ENCODE assay signal across 11 mouse cellular contexts in the genomic region with DNA sequence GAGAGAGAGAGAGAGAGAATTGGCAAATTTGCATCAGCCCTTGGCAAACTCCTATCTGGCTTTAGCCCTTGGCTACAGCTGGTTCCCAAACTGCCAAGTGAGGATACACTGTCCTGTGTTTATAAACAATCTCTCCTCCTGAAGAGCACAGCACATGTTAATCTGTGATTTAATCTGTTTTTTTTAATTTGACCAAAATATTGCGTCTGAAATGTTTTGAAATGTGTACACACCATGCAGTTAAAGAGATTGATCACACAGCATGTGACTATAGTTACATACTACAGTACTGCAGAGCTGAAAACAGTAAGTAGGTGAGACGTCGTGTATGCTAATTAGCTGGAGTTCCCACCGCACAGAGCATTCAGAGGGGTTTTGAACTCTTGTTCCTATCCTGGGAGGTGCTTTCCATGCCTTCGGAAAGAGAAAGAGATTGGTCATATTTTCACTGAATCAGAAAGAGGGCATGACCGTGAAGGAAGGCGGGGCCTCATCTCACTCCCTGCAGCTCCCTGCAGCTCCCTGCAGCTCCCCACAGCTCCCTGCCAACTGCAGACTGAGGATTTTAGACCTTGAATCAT. TPM values are rescaled to one million over a fixed set of nuclear protein-coding genes. Genes with fewer than 3 reads are reported as not detected.
A peak's percentile ranks its signal among the peaks of the same experiment; 100 is the strongest.
DNase-seq lines count a peak whose midpoint lies in the region; ATAC-seq lines count a peak whose summit lies in the region.
"Had no signal": no experiment of that assay in that cellular context is flagged by ENCODE, and none has a peak within 500 bp of the region (broad histone marks: within the 10 kb centered on the region; RNA-seq: fewer than 3 reads in every experiment).

No protein-coding gene starts in this region.

- H3K36me3 ChIP-seq in heart, embryonic 12.5 days, result no peaks in the 10 kb centered on the region
- no peaks in the 10 kb centered on the region for H3K36me3 ChIP-seq in embryonic facial prominence, embryonic 12.5 days
- H3K36me3 ChIP-seq: liver, embryonic 15.5 days had no signal

- no peaks in the 10 kb centered on the region for H3K9me3 ChIP-seq in heart, embryonic 12.5 days (replicated peaks)
- H3K9me3 ChIP-seq in embryonic facial prominence, embryonic 12.5 days, result no peaks in the 10 kb centered on the region
- H3K9me3 ChIP-seq: liver, embryonic 15.5 days had no signal

- H3K4me2 ChIP-seq in heart, embryonic 12.5 days, result peak overlapping the region; percentile 24
- 0 out of 2 replicates have a peak overlapping the region, but pooled peaks have one; percentile 22 for H3K4me2 ChIP-seq in embryonic facial prominence, embryonic 12.5 days (replicated peaks)
- H3K4me2 ChIP-seq: liver, embryonic 15.5 days had no signal

- H3K9ac ChIP-seq in heart, embryonic 12.5 days, result no peak overlapping the region
- no peak overlapping the region for H3K9ac ChIP-seq in embryonic facial prominence, embryonic 12.5 days
- H3K9ac ChIP-seq: liver, embryonic 15.5 days had no signal

- no peak overlapping the region for H3K27ac ChIP-seq in heart, embryonic 12.5 days (ENCODE audit: poor library complexity, severe bottlenecking)
- H3K27ac ChIP-seq in embryonic facial prominence, embryonic 12.5 days, result no peak overlapping the region
- H3K27ac ChIP-seq: liver, embryonic 15.5 days had no signal

- no peak for DNase-seq in heart, adult 8-10 months (ENCODE audit: low spot score)
- peak; percentile 16 for DNase-seq in ovary, adult 18-20 months (ENCODE audit: low spot score)
- DNase-seq in ovary, postnatal 14 days (ENCODE audit: low spot score), result no peak
- DNase-seq in skeletal muscle tissue, adult 2 months (ENCODE audit: low read depth, low spot score), result peak; percentile 58
- DNase-seq in left cerebral cortex, adult 18-20 months (ENCODE audit: low spot score in 2 of 2), result no peak
- DNase-seq: kidney, postnatal 36 days had no signal

- H3K4me3 ChIP-seq in heart, embryonic 12.5 days, result no peak overlapping the region
- H3K4me3 ChIP-seq in embryonic facial prominence, embryonic 12.5 days, result no peak overlapping the region
- H3K4me3 ChIP-seq: erythroblast, embryonic 14.5 days; liver, embryonic 15.5 days had no signal

- H3K4me1 ChIP-seq in heart, embryonic 12.5 days (replicated peaks), result peaks cover 15% of the 10 kb centered on the region
- peaks cover 20% of the 10 kb centered on the region for H3K4me1 ChIP-seq in embryonic facial prominence, embryonic 12.5 days
- H3K4me1 ChIP-seq: liver, embryonic 15.5 days had no signal

- no peak for ATAC-seq in heart, embryonic 12.5 days (ENCODE audit: insufficient number of reproducible peaks, low FRiP score)
- ATAC-seq in embryonic facial prominence, embryonic 12.5 days (ENCODE audit: insufficient number of reproducible peaks, insufficient read depth, low FRiP score, low TSS enrichment), result no peak
- no peak for ATAC-seq in megakaryocyte, adult 5-6 weeks (ENCODE audit: poor library complexity, severe bottlenecking)

- WGBS in heart, embryonic 12.5 days, result 24% methylated on average over 7 of the region's 7 CpGs
- WGBS in embryonic facial prominence, embryonic 12.5 days, result 21% methylated on average over 7 of the region's 7 CpGs

- H3K27me3 ChIP-seq in heart, embryonic 12.5 days (replicated peaks), result no peaks in the 10 kb centered on the region
- H3K27me3 ChIP-seq in embryonic facial prominence, embryonic 12.5 days, result no peaks in the 10 kb centered on the region
- H3K27me3 ChIP-seq: liver, embryonic 15.5 days had no signal

RNA-seq across cellular contexts. Expression of a gene that starts 24.2 kb away (rescaled TPM):
- 0.09 TPM in 1 of 2 replicates, not detected in the other for polyA plus RNA-seq in heart, embryonic 12.5 days (2016; fragmentation: Nextera tagmentation; extraction: Ambion mirVana)
- total RNA-seq in heart, adult 8-10 months (2022), result 1 to 10 TPM in 3 of 4 experiments, under 1 TPM in 1; 0.88 to 1.9 (median 1.3) TPM
- 0.04 and 0.05 TPM in 2 replicates for polyA plus RNA-seq in embryonic facial prominence, embryonic 12.5 days (2016; fragmentation: Nextera tagmentation; extraction: Ambion mirVana)
- total RNA-seq in left cerebral cortex, adult 18-20 months (2021), result under 1 TPM; 0.26 TPM
- total RNA-seq in megakaryocyte, adult 5-6 weeks (2015), result 13.0 and 14.1 TPM in 2 replicates
- total RNA-seq in megakaryocyte, adult 5-6 weeks (2017), result 12.4 and 13.4 TPM in 2 replicates
- polyA plus RNA-seq: erythroblast, embryonic 14.5 days had no signal

Comparison
In these comparisons a context has a peak if more than half of its experiments do, and no peak if none do; other contexts are left out.
1. DNase-seq: peak in ovary, adult 18-20 months (single experiment) and skeletal muscle tissue, adult 2 months (single experiment); none in heart, adult 8-10 months (single experiment), ovary, postnatal 14 days (single experiment) and left cerebral cortex, adult 18-20 months (0 of 2).
2. RNA of a gene that starts 24.2 kb away (total RNA-seq): 12.4 to 14.1 TPM in megakaryocyte, adult 5-6 weeks; 0.88 to 1.9 TPM in heart, adult 8-10 months and 0.26 TPM in left cerebral cortex, adult 18-20 months; every median in the first group is over 4 times any median in the second.